Mouse (Mus musculus) kidney, adult 8-10 months (tissue): ENCODE measurements around the gene Men1.
"Not testable (repeated sequence)": the region's sequence is repeated elsewhere in the genome, so short reads cannot be mapped to it uniquely, and the experiment has no call there.

Source experiments
- DNase-seq, 2 experiments: peaks; one replicate each; pipeline ENCODE4 v3.0.0; 2022

The Men1 gene

GRCm38 (mm10) chr19:6305517-6306115 is 29.2 kb upstream of the Men1 start:
- no peak for DNase-seq

- peak; percentile 94 for DNase-seq
Measured at GRCm38 (mm10) chr19:6306137-6306551, 28.6 kb upstream of the Men1 start, which contains the start of gene Cdc42bpg. Gene Cdc42bpg (plus strand): TSS chr19:6306456.

GRCm38 (mm10) chr19:6306586-6306985 is 28.2 kb upstream of the Men1 start:
- peak; percentile 79 to 81 for DNase-seq

- DNase-seq: no peak
Measured at GRCm38 (mm10) chr19:6307733-6308531, 26.8 kb upstream of the Men1 start.

GRCm38 (mm10) chr19:6310181-6310580 is 24.6 kb upstream of the Men1 start:
- no peak for DNase-seq

- not testable (repeated sequence) for DNase-seq
Measured at GRCm38 (mm10) chr19:6311783-6312182, 23.0 kb upstream of the Men1 start.

GRCm38 (mm10) chr19:6313796-6314195 is 21.0 kb upstream of the Men1 start:
- no peak for DNase-seq

GRCm38 (mm10) chr19:6314513-6314912 is 20.3 kb upstream of the Men1 start:
- DNase-seq: no peak

- no peak for DNase-seq
Measured at GRCm38 (mm10) chr19:6315573-6315972, 19.2 kb upstream of the Men1 start.

GRCm38 (mm10) chr19:6318145-6318544 is 16.6 kb upstream of the Men1 start:
- no peak for DNase-seq

GRCm38 (mm10) chr19:6321358-6321757 is 13.4 kb upstream of the Men1 start:
- no peak for DNase-seq

- DNase-seq: no peak
Measured at GRCm38 (mm10) chr19:6321786-6322621, 12.8 kb upstream of the Men1 start.

GRCm38 (mm10) chr19:6324751-6325150 is 10.0 kb upstream of the Men1 start:
- no peak for DNase-seq

- DNase-seq: no peak
Measured at GRCm38 (mm10) chr19:6331178-6331577, 3.6 kb upstream of the Men1 start.

- peak in 1 of 2 experiments; percentile 45 for DNase-seq
Measured at GRCm38 (mm10) chr19:6331719-6332516, 2.9 kb upstream of the Men1 start.

- no peak for DNase-seq
Measured at GRCm38 (mm10) chr19:6333761-6334595, 801 bp upstream of the Men1 start.

- no peak for DNase-seq
Measured at GRCm38 (mm10) chr19:6335458-6335827, 664 bp downstream of the Men1 start.

GRCm38 (mm10) chr19:6336920-6337319 is 2.1 kb downstream of the Men1 start:
- no peak for DNase-seq

GRCm38 (mm10) chr19:6338171-6338570 is 3.4 kb downstream of the Men1 start:
- DNase-seq: no peak

- no peak for DNase-seq
Measured at GRCm38 (mm10) chr19:6338716-6339115, 3.9 kb downstream of the Men1 start.

GRCm38 (mm10) chr19:6339191-6339590 is 4.4 kb downstream of the Men1 start:
- DNase-seq: no peak
